Mouse (Mus musculus): ENCODE data around the gene Zfp511. TPM values are rescaled to one million over a fixed set of nuclear protein-coding genes. Genes with fewer than 3 reads are reported as not detected.
A peak's percentile ranks its signal among the peaks of the same experiment; 100 is the strongest.

Gene Zfp511
- polyA plus RNA-seq (2015; fragmentation: Nextera tagmentation; extraction: Ambion mirVana): 53.0 and 57.2 TPM in 2 replicates

DNA sequence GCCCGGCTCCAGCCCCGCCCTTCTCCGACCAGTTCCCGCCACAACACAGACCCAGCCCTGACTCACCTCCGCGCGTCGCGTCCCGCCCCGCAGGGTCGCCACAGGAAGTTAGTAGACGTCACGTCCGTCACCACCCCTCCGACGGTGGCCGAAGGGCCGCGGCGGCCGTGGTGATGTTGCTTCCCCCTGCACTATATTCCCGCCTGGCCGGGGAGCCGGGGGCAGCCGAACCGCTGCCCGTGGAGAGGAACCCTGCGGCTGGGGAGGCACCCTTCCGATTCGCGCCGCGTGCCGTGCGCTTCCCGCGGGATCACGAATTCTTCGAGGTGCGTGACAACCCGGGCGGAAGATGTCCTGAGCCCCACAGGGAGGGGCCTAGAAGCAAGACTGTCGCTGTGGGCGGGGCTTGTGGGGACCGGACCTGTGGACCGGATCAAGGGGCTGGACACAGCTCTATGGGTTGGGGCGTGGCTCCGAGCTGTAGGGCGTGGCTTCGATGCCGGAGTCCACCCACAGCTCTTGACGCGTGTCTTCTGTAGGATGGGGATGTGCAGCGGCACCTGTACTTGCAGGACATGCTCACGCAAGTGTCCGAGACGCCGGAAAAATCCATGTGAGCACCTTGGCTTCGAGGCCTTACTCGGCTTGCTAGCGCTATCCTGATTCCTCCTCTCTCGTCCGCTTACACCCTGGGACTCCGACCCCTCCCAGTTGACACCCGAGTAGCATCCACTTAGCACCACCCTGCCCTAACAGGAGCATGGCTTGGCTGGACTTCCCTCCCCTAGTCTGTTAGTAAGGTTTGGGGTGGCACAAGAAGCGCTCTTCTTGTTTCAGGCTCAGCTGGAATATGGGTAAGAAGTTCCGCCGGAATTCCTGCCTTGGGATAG lies at the start of gene Zfp511, which contains the start of gene Tubgcp2:
Gene Zfp511 (plus strand): TSS at position 111 of the 890 bp plus-strand sequence.
Gene Tubgcp2 (minus strand): TSS at position 389 of the 890 bp plus-strand sequence.
- Histone ChIP-seq H3K4me1 (peaks cover 29% of the 10 kb centered on the region), H3K4me2 (peak within 1 kb of the TSS; percentile 88), H3K4me3 (replicated peaks) (peak within 1 kb of the TSS; percentile 68), H3K9me3 (replicated peaks) (no peaks in the 10 kb centered on the region), H3K9ac (replicated peaks) (peak within 1 kb of the TSS; percentile 84), H3K27me3 (replicated peaks) (no peaks in the 10 kb centered on the region), H3K27ac (replicated peaks) (peak within 1 kb of the TSS; percentile 94), H3K36me3 (peaks cover 40% of the 10 kb centered on the region)
- under 1% methylated on average over 69 of the region's 69 CpGs for WGBS
- peak; percentile 96 for ATAC-seq (ENCODE audit: low FRiP score)

DNA sequence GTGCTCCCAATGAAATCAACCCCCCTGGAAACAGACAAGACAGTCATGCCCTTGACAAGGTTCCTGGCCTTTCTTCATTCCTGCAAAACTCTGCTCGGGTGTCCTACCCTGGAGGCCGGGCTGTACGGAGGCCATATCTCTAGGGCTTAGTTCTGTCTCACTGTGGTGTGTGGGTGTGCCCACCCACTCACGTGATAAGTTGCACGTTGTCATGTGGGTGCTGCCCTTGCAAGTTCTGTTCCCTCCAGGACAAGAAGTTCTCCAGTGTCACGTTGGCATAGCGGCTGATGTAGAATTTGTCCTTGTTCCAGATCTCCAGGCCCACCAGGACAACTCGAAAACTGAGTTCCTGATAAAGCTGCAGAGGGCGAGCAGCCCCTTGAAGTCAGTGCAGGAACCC lies 47.9 kb upstream of the Zfp511 start:
- Histone ChIP-seq H3K9me3 (replicated peaks) (no peaks in the 10 kb centered on the region), H3K4me3 (replicated peaks) (no peak overlapping the region), H3K36me3 (peaks cover 2% of the 10 kb centered on the region; the same call in 1 of the 2 replicates), H3K4me2 (no peak overlapping the region), H3K9ac (replicated peaks) (no peak overlapping the region), H3K27ac (replicated peaks) (no peak overlapping the region), H3K4me1 (no peaks in the 10 kb centered on the region), H3K27me3 (replicated peaks) (no peaks in the 10 kb centered on the region)
- WGBS: 92% methylated on average over 9 of the region's 9 CpGs
- ATAC-seq (ENCODE audit: low FRiP score): no peak

DNA sequence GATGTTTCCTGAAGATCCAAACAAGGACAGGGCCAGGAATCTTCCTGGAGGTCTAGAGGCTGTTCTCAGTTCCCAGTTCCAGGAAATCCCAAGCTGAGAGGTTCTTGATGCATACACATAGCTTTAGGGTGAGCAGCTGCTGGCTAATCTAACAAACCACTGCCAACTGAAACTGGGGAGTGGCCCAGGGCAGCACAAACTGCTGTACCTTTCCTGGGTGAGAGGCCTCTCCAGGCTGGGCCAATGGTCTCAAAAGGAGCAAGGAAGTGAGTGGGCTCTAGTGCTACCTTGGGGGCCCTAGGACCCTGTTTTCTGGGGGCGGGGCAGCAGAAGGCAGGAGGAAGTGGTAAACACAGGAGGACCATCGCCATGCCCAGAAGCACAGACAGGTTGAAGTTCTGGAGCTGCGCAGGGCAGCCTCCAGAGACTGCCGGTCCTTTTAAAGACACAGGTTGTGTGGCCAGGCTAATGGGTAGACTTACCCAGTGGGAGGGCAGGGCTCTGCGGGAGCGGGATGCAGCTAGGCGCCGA lies 45.3 kb upstream of the Zfp511 start:
- Histone ChIP-seq H3K4me1 (no peaks in the 10 kb centered on the region), H3K9ac (replicated peaks) (no peak overlapping the region), H3K36me3 (peaks cover 8% of the 10 kb centered on the region), H3K9me3 (replicated peaks) (no peaks in the 10 kb centered on the region), H3K4me2 (no peak overlapping the region), H3K27ac (replicated peaks) (no peak overlapping the region), H3K4me3 (replicated peaks) (no peak overlapping the region), H3K27me3 (replicated peaks) (no peaks in the 10 kb centered on the region)
- ATAC-seq (ENCODE audit: low FRiP score): no peak
- 77% methylated on average over 8 of the region's 8 CpGs for WGBS

- H3K4me2 ChIP-seq: no peak within 1 kb of the TSS
- H3K4me3 ChIP-seq (replicated peaks): no peak within 1 kb of the TSS
- H3K36me3 ChIP-seq: peaks cover 21% of the 10 kb centered on the region
- H3K9me3 ChIP-seq (replicated peaks): no peaks in the 10 kb centered on the region
- no peaks in the 10 kb centered on the region for H3K4me1 ChIP-seq
- H3K9ac ChIP-seq (replicated peaks): no peak within 1 kb of the TSS
- no peaks in the 10 kb centered on the region for H3K27me3 ChIP-seq (replicated peaks)
- no peak for ATAC-seq (ENCODE audit: low FRiP score)
- no peak within 1 kb of the TSS for H3K27ac ChIP-seq (replicated peaks)
- 30% methylated on average over 7 of the region's 7 CpGs for WGBS
Observed at GRCm38 (mm10) chr7:139992406-139992805, 43.8 kb upstream of the Zfp511 start, which contains the start of gene Adam8. TSS of gene Adam8 (minus strand) at chr7:139992562.

DNA sequence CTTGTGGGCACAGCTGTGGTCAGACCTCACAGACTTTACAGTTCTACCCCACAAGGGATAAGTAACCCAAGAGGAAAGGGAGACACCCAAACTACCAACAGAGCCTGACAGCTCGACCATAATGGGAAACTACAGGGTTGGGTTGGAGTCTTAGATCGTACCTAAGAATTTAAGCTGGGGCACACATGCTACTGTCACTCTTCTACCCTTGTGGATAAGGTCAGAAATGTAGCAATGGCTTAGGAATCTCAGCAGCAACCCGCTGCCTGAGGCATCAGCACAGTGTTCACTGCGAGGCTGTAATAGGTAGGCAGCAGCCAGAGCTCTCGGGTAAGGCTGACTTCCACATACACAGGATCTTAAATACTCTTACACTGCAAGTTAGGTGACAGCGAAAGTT lies 42.7 kb upstream of the Zfp511 start:
- ATAC-seq (ENCODE audit: low FRiP score): no peak
- Histone ChIP-seq H3K27ac (replicated peaks) (no peak overlapping the region), H3K4me2 (no peak overlapping the region), H3K4me3 (replicated peaks) (no peak overlapping the region), H3K36me3 (peaks cover 32% of the 10 kb centered on the region), H3K9me3 (replicated peaks) (no peaks in the 10 kb centered on the region), H3K4me1 (no peaks in the 10 kb centered on the region), H3K27me3 (replicated peaks) (no peaks in the 10 kb centered on the region), H3K9ac (replicated peaks) (no peak overlapping the region)
- WGBS: 93% methylated on average over 6 of the region's 6 CpGs

DNA sequence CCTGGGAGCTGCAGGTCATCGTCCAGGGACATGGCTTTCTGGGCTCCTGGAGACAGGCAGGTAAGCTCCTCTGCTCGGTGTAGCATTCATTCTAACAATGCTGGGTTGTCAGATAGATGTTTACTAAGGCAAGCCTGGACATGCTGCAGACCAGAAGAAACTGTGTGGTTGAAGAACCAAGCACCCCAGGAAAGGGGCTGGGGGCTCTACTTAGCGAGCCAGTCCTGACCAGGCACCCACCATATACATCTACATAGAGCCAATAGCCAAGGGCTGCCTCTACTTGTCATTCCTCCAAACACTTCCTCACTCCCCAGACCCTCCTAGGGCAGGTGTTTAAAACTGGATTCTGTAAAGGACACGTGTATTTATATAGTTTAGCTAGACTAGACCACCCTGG lies 42.0 kb upstream of the Zfp511 start:
- Histone ChIP-seq H3K36me3 (peaks cover 39% of the 10 kb centered on the region), H3K27ac (replicated peaks) (no peak overlapping the region), H3K4me3 (replicated peaks) (no peak overlapping the region), H3K9ac (replicated peaks) (no peak overlapping the region), H3K9me3 (replicated peaks) (no peaks in the 10 kb centered on the region), H3K4me1 (no peaks in the 10 kb centered on the region), H3K27me3 (replicated peaks) (no peaks in the 10 kb centered on the region), H3K4me2 (no peak overlapping the region)
- 82% methylated on average over 4 of the region's 4 CpGs for whole genome bisulfite sequencing
- no peak for ATAC-seq (ENCODE audit: low FRiP score)

DNA sequence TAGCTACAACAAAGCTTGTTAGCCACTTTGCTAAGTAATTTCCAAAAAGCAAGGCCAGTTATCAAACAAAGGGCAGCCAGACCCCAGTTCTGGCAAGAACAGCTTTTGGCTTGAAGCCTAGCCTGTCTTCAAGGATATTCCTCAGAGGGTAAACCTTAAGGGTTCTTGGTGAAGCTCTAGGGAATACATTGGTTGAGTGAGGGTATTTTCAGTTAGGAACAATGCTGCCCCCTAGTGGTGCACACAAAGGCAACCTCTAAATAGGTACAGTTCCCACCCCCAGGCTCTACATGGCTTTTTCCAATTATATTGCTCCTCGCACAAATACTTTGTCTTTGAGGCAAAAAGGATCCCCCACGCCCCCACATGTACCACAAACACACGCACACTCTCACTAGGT lies 41.5 kb upstream of the Zfp511 start:
- Histone ChIP-seq H3K27me3 (replicated peaks) (no peaks in the 10 kb centered on the region), H3K9ac (replicated peaks) (no peak overlapping the region), H3K4me1 (no peaks in the 10 kb centered on the region), H3K4me3 (replicated peaks) (no peak overlapping the region), H3K27ac (replicated peaks) (no peak overlapping the region), H3K9me3 (replicated peaks) (no peaks in the 10 kb centered on the region), H3K36me3 (peaks cover 42% of the 10 kb centered on the region), H3K4me2 (no peak overlapping the region)
- 46% methylated on average over 3 of the region's 3 CpGs for WGBS
- no peak for ATAC-seq (ENCODE audit: low FRiP score)

GRCm38 (mm10) chr7:139998691-139999350 lies 37.4 kb upstream of the Zfp511 start:
- Histone ChIP-seq H3K27ac (replicated peaks) (no peak overlapping the region), H3K4me2 (no peak overlapping the region), H3K36me3 (peaks cover 76% of the 10 kb centered on the region), H3K27me3 (replicated peaks) (no peaks in the 10 kb centered on the region), H3K4me1 (no peaks in the 10 kb centered on the region), H3K9ac (replicated peaks) (no peak overlapping the region), H3K4me3 (replicated peaks) (no peak overlapping the region), H3K9me3 (replicated peaks) (no peaks in the 10 kb centered on the region)
- WGBS: 97% methylated on average over 13 of the region's 13 CpGs
- no peak for ATAC-seq (ENCODE audit: low FRiP score)

DNA sequence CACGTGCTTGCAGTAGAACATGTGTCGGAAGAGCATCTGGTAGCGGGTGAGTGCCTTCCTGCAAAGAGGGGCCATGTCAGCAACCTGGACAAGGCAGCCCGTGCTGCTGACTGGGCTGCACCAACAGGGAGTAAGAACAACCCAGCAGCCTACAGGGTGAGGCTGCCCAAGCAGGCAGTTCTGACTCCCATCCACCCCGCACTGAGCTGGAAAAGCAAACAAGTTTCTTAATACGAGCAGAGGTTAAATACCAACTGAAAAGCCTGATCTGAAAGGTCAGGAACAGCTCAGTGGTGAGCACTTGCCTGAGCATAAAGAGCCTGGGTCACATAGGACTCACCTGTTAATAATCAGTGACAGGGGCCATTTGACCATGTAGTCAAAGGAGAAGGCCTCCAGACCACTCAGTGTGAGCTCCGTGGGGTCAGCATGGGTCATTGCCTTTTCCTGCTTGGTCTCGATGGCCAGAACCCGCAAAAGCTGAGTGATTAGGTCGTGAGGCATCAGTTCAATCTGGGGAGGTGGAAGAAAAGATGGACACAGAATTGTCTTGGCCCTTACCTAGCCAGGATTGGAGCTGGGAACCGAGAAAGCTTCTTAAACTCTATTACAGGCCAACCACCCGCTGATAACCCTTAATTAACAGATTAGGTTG lies 35.0 kb upstream of the Zfp511 start:
- no peak overlapping the region for H3K4me2 ChIP-seq
- H3K27ac ChIP-seq (replicated peaks): no peak overlapping the region
- peaks cover 87% of the 10 kb centered on the region for H3K36me3 ChIP-seq
- H3K4me3 ChIP-seq (replicated peaks): no peak overlapping the region
- ATAC-seq (ENCODE audit: low FRiP score): no peak
- no peaks in the 10 kb centered on the region for H3K4me1 ChIP-seq
- H3K27me3 ChIP-seq (replicated peaks): no peaks in the 10 kb centered on the region
- H3K9ac ChIP-seq (replicated peaks): no peak overlapping the region
- whole genome bisulfite sequencing: 77% methylated on average over 12 of the region's 12 CpGs
- H3K9me3 ChIP-seq (replicated peaks): no peaks in the 10 kb centered on the region

- no peaks in the 10 kb centered on the region for H3K9me3 ChIP-seq (replicated peaks)
- no peaks in the 10 kb centered on the region for H3K4me1 ChIP-seq
- H3K27me3 ChIP-seq (replicated peaks): no peaks in the 10 kb centered on the region
- no peak overlapping the region for H3K4me3 ChIP-seq (replicated peaks)
- H3K27ac ChIP-seq (replicated peaks): no peak overlapping the region
- H3K9ac ChIP-seq (replicated peaks): no peak overlapping the region
- peaks cover 75% of the 10 kb centered on the region for H3K36me3 ChIP-seq
- no peak for ATAC-seq (ENCODE audit: low FRiP score)
- 92% methylated on average over 8 of the region's 8 CpGs for WGBS
- H3K4me2 ChIP-seq: no peak overlapping the region
Observed at GRCm38 (mm10) chr7:140004666-140005065, 31.5 kb upstream of the Zfp511 start.

GRCm38 (mm10) chr7:140006861-140007611 lies 29.2 kb upstream of the Zfp511 start:
- no peak for ATAC-seq (ENCODE audit: low FRiP score)
- 93% methylated on average over 9 of the region's 9 CpGs for WGBS
- H3K9me3 ChIP-seq (replicated peaks): no peaks in the 10 kb centered on the region
- peaks cover 64% of the 10 kb centered on the region for H3K36me3 ChIP-seq
- H3K9ac ChIP-seq (replicated peaks): no peak overlapping the region
- H3K4me1 ChIP-seq: no peaks in the 10 kb centered on the region
- H3K27me3 ChIP-seq (replicated peaks): no peaks in the 10 kb centered on the region
- H3K4me2 ChIP-seq: no peak overlapping the region
- H3K27ac ChIP-seq (replicated peaks): no peak overlapping the region
- no peak overlapping the region for H3K4me3 ChIP-seq (replicated peaks)
